Mouse (Mus musculus) kidney, embryonic 14.5 days (tissue): ENCODE measurements at regions not wholly inside any gene's neighbourhood (a gene's known extent, or its start where the extent isn't known, plus 50 kb on each side); places are given as distances from the start of the nearest gene placed in this dataset.
"Not testable (repeated sequence)": the region's sequence is repeated elsewhere in the genome, so short reads cannot be mapped to it uniquely, and the experiment has no call there.

Experiments
- ATAC-seq: fragments of 200-750 bp; cut with Nextera tagmentation; 2 replicates; pipeline ENCODE4 v1.8.0; 2017; ENCODE audit warnings: moderate number of reproducible peaks, mild to moderate bottlenecking, moderate TSS enrichment, moderate library complexity; ENCODE audit not compliant: low FRiP score, low TSS enrichment
- H3K27ac ChIP-seq: fragments of 300-500 bp; sonication (generic); 2 replicates; pipeline ENCODE4 v1.5.1; 2014; ENCODE audit warnings: low read depth, mild to moderate bottlenecking, low read length, moderate library complexity, mixed read lengths
- H3K27me3 ChIP-seq: fragments of 300-500 bp; sonication (generic); 2 replicates; pipeline ENCODE4 v1.6.1; 2014; ENCODE audit warnings: mild to moderate bottlenecking, low read length; ENCODE audit not compliant: control insufficient read depth, insufficient read depth
- H3K36me3 ChIP-seq: fragments of 300-500 bp; sonication (generic); 2 replicates; pipeline ENCODE4 v1.6.1; 2014; ENCODE audit warnings: low read length, mixed read lengths; ENCODE audit not compliant: control insufficient read depth, insufficient read depth
- H3K4me1 ChIP-seq: fragments of 300-500 bp; sonication (generic); 2 replicates; pipeline ENCODE4 v1.6.1; 2014; ENCODE audit warnings: low read length, mixed read lengths; ENCODE audit not compliant: control insufficient read depth, insufficient read depth
- H3K4me2 ChIP-seq: fragments of 300-500 bp; sonication (generic); replicated peaks from 2 replicates; pipeline ENCODE4 v1.6.1; 2014; ENCODE audit warnings: low read depth, mild to moderate bottlenecking, low read length
- H3K4me3 ChIP-seq: fragments of 300-500 bp; sonication (generic); 2 replicates; pipeline ENCODE4 v1.5.1; 2014; ENCODE audit warnings: mild to moderate bottlenecking, low read length
- H3K9ac ChIP-seq: fragments of 300-500 bp; sonication (generic); 2 replicates; pipeline ENCODE4 v1.6.1; 2014; ENCODE audit warnings: low read depth, mild to moderate bottlenecking, low read length, moderate library complexity
- H3K9me3 ChIP-seq: fragments of 300-500 bp; sonication (generic); 2 replicates; pipeline ENCODE4 v1.6.1; 2016; ENCODE audit warnings: low read length; ENCODE audit not compliant: control insufficient read depth
- WGBS: fragments of 180-500 bp; shearing (Covaris S2); extraction: QIAGEN DNeasy Blood & Tissue Kit; methylation state at CpG from one replicate; pipeline ENCODE4 v1.1.7; 2014; 5-methylcytosine and 5-hydroxymethylcytosine counted together

GRCm38 (mm10) chr3:22285904-22286303 lies 209.5 kb downstream of the Tbl1xr1 start:
- H3K4me2 ChIP-seq: no peak overlapping the region
- H3K27ac ChIP-seq: no peak overlapping the region
- no peaks in the 10 kb centered on the region for H3K4me1 ChIP-seq
- H3K9me3 ChIP-seq: no peaks in the 10 kb centered on the region
- H3K27me3 ChIP-seq: no peaks in the 10 kb centered on the region
- 92% methylated on average over 2 of the region's 2 CpGs for WGBS
- no peak for ATAC-seq
- H3K36me3 ChIP-seq: no peaks in the 10 kb centered on the region
- no peak overlapping the region for H3K4me3 ChIP-seq
- no peak overlapping the region for H3K9ac ChIP-seq

- Histone ChIP-seq H3K4me1 (no peaks in the 10 kb centered on the region), H3K27ac (no peak overlapping the region), H3K4me2 (no peak overlapping the region), H3K36me3 (no peaks in the 10 kb centered on the region), H3K9me3 (0 out of 2 replicates have a peak, but pooled peaks cover 5% of the 10 kb centered on the region), H3K27me3 (no peaks in the 10 kb centered on the region), H3K9ac (no peak overlapping the region), H3K4me3 (no peak overlapping the region)
- ATAC-seq: no peak
- 79% methylated on average over 3 of the region's 3 CpGs for WGBS
These were observed 217.0 kb downstream of the Tbl1xr1 start for GRCm38 (mm10) chr3:22293466-22293865.

- not testable (repeated sequence) for ATAC-seq, H3K9ac ChIP-seq, H3K36me3 ChIP-seq, H3K4me3 ChIP-seq, H3K4me2 ChIP-seq, H3K4me1 ChIP-seq, H3K27ac ChIP-seq, H3K9me3 ChIP-seq, H3K27me3 ChIP-seq
- 97% methylated on average over 1 of the region's 1 CpGs for WGBS
These were observed 217.6 kb downstream of the Tbl1xr1 start for GRCm38 (mm10) chr3:22294081-22294480.

- H3K9me3 ChIP-seq, H3K4me3 ChIP-seq, H3K36me3 ChIP-seq, H3K27ac ChIP-seq, ATAC-seq, H3K9ac ChIP-seq, H3K4me2 ChIP-seq, H3K4me1 ChIP-seq, H3K27me3 ChIP-seq: not testable (repeated sequence)
- WGBS: 91% methylated on average over 1 of the region's 1 CpGs
These were observed 220.5 kb downstream of the Tbl1xr1 start for GRCm38 (mm10) chr3:22296925-22297324.

- ATAC-seq, H3K4me2 ChIP-seq, H3K27ac ChIP-seq, H3K36me3 ChIP-seq, H3K9me3 ChIP-seq, H3K9ac ChIP-seq, H3K4me1 ChIP-seq, H3K4me3 ChIP-seq, H3K27me3 ChIP-seq: not testable (repeated sequence)
- 79% methylated on average over 1 of the region's 1 CpGs for WGBS
These were observed 221.4 kb downstream of the Tbl1xr1 start for GRCm38 (mm10) chr3:22297831-22298230.

GRCm38 (mm10) chr3:22300553-22300952 lies 224.1 kb downstream of the Tbl1xr1 start:
- Histone ChIP-seq H3K9ac (no peak overlapping the region), H3K4me2 (no peak overlapping the region), H3K4me1 (0 out of 2 replicates have a peak, but pooled peaks cover 2% of the 10 kb centered on the region), H3K27ac (no peak overlapping the region), H3K27me3 (no peaks in the 10 kb centered on the region), H3K9me3 (no peaks in the 10 kb centered on the region), H3K4me3 (no peak overlapping the region), H3K36me3 (no peaks in the 10 kb centered on the region)
- ATAC-seq: no peak
- 92% methylated on average over 5 of the region's 5 CpGs for WGBS

- ATAC-seq: 0 out of 2 replicates have a peak, but pooled peaks have one; percentile 64
- H3K4me2 ChIP-seq: no peak overlapping the region
- H3K27me3 ChIP-seq: no peaks in the 10 kb centered on the region
- no peak overlapping the region for H3K4me3 ChIP-seq
- H3K9ac ChIP-seq: no peak overlapping the region
- H3K9me3 ChIP-seq: no peaks in the 10 kb centered on the region
- H3K36me3 ChIP-seq: no peaks in the 10 kb centered on the region
- H3K4me1 ChIP-seq: 0 out of 2 replicates have a peak, but pooled peaks cover 2% of the 10 kb centered on the region
- H3K27ac ChIP-seq: no peak overlapping the region
- 29% methylated on average over 5 of the region's 5 CpGs for WGBS
These were observed 225.6 kb downstream of the Tbl1xr1 start for GRCm38 (mm10) chr3:22301991-22302517.

- Histone ChIP-seq H3K9ac (no peak overlapping the region), H3K4me2 (no peak overlapping the region), H3K4me1 (0 out of 2 replicates have a peak, but pooled peaks cover 2% of the 10 kb centered on the region), H3K27ac (no peak overlapping the region), H3K9me3 (no peaks in the 10 kb centered on the region), H3K27me3 (no peaks in the 10 kb centered on the region), H3K4me3 (no peak overlapping the region), H3K36me3 (no peaks in the 10 kb centered on the region)
- no peak for ATAC-seq
- 46% methylated on average over 1 of the region's 1 CpGs for WGBS
These were observed 227.7 kb downstream of the Tbl1xr1 start for GRCm38 (mm10) chr3:22304145-22304544.

- no peak overlapping the region for H3K9ac ChIP-seq
- no peak overlapping the region for H3K4me2 ChIP-seq
- no peaks in the 10 kb centered on the region for H3K36me3 ChIP-seq
- WGBS: 75% methylated on average over 4 of the region's 4 CpGs
- 0 out of 2 replicates have a peak, but pooled peaks cover 2% of the 10 kb centered on the region for H3K4me1 ChIP-seq
- H3K9me3 ChIP-seq: no peaks in the 10 kb centered on the region
- ATAC-seq: no peak
- H3K27ac ChIP-seq: no peak overlapping the region
- no peak overlapping the region for H3K4me3 ChIP-seq
- H3K27me3 ChIP-seq: no peaks in the 10 kb centered on the region
These were observed 230.2 kb downstream of the Tbl1xr1 start for GRCm38 (mm10) chr3:22306624-22307023.
